Mouse (Mus musculus): ENCODE results near the gene Scai.
"Not testable (repeated sequence)": the region's sequence is repeated elsewhere in the genome, so short reads cannot be mapped to it uniquely, and the experiment has no call there.

Scai gene

GRCm38 (mm10) chr2:39190561-39191056, at the start of gene Scai:
Scai (minus strand) TSS chr2:39190734.
- DNase-seq: peak; percentile 100

DNA sequence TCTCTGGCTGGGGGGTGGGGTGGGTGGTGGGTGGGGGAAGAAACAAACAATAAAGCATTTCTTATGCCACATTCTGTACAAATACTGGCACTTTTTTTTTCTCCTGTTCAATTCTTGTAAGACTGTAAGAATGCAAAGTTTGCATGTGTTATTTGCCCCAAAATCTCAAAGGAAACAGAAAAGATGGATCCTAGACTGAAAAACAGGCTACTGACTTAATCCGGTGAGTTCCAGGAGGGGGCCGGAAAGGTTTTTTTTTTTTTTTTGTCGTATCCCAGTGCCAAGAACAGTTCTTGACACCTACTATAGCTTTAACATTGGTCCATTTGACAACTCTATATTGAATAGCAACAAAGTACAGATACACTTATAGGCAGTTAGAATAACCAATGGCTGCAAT, 36.2 kb upstream of the Scai start:
- no peak for DNase-seq

- peak; percentile 95 for DNase-seq
These were observed 35.6 kb upstream of the Scai start, which contains the start of gene Ppp6c for GRCm38 (mm10) chr2:39226019-39226640. Ppp6c (minus strand) TSS chr2:39226451.

- not testable (repeated sequence) for DNase-seq
These were observed 34.9 kb upstream of the Scai start for GRCm38 (mm10) chr2:39225331-39226018.

- DNase-seq: no peak
These were observed 34.1 kb upstream of the Scai start for GRCm38 (mm10) chr2:39224621-39225020.

GRCm38 (mm10) chr2:39220010-39220409, 29.5 kb upstream of the Scai start:
- peak; percentile 36 for DNase-seq

GRCm38 (mm10) chr2:39219034-39219433, 28.5 kb upstream of the Scai start:
- no peak for DNase-seq

DNA sequence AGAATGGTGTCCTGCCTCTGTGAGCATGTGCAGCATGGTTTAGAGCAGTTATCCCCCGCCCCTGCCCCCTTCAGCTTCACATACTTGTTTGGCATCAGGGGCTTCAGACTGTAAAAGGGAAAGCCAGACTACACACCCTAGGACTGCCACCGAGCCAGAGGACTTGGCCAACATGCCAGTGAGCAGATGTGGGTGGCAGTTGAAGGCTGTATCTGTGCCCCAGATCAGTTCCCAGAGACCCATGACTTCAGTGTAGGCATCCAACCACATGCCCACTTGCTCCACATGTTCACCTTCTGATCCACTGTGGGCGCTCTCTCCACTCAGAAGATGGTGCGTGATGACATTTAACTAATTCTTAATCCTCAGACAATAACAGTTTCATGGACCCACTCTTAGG, 26.6 kb upstream of the Scai start:
- DNase-seq: no peak

DNA sequence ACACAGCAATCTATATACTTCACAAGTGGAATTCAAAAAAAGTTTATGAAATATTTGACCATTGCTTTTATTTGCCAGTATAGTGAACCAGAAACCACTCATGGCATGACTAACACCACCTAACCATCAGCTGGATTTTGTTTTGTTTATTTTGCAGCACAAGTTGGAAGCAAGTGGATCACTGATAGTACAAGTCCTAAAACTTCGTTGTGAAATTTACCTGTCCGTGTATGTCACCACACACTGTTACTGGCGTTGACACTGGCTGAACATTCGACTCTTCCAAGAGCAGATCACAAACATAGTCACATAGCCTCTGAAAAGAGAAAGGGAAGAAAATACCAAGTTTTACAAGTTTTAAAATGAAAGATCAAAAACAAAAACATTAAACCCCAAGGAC, 20.2 kb upstream of the Scai start:
- DNase-seq: no peak

- DNase-seq: no peak
These were observed 12.8 kb upstream of the Scai start for GRCm38 (mm10) chr2:39203359-39203758.

DNA sequence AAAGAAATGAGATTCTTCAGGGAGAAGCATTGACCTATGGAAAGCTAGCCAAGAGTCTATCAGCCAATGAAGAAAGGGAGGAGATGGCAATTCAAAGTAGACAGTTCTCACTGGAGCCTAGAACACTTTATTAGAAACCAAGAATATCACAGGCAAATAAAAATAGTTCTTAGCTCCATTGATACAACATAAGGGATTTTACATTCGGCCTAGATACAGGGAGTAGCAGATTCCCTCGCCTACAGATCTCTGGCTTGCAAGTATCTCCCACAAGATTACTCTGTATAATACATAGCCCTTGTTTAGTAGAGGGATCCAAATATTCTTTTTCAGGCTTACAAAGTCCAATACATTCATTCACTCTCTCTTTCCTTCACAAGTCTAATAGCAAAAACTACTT, 4.3 kb upstream of the Scai start:
- DNase-seq: no peak

- DNase-seq: no peak
These were observed 473 bp downstream of the Scai start for GRCm38 (mm10) chr2:39189961-39190560.

- DNase-seq: no peak
These were observed 4.6 kb downstream of the Scai start for GRCm38 (mm10) chr2:39185942-39186341.

DNA sequence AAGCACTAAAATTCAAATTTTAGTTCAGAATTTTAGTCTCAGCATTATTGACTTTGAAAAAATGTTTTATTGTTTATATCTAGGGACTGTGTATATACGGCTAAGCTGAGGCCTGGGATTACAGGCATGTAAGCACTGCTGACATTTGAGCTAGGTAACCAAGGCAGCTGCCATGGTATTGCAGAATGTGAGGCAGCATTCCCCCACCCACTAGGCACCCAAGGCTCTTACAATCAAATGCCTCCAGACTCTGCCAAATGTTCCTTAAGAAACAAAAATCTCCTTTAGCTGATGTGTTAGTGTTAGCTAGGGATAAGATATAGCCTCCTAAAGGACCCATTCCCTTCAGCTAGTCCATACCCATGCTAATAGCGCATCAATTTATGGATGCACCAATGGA, 6.9 kb downstream of the Scai start:
- no peak for DNase-seq

GRCm38 (mm10) chr2:39160996-39161395, 29.5 kb downstream of the Scai start:
- no peak for DNase-seq

- DNase-seq: no peak
These were observed 32.6 kb downstream of the Scai start for GRCm38 (mm10) chr2:39157916-39158315.

DNA sequence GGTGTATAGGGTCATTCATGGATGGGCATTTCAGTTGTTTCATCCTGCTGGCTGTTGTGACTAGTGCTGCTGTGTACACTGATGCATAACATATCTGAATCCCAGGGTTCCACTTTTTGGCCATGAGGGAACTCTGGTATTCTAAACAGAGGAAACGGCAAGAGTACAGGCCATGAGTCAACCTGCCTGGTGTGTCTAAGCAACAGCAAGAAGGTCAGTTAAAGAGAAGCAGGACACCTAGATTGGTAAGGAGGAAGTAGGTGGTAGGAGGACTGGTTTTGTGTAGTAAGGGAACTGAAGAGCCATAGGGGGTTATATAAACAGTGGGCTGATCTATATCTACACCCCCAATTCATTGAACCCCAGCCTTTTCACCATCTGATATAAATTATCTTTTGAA, 33.7 kb downstream of the Scai start:
- no peak for DNase-seq

- no peak for DNase-seq
These were observed 39.6 kb downstream of the Scai start for GRCm38 (mm10) chr2:39150943-39151342.

GRCm38 (mm10) chr2:39148075-39148474, 42.5 kb downstream of the Scai start:
- DNase-seq: no peak

DNA sequence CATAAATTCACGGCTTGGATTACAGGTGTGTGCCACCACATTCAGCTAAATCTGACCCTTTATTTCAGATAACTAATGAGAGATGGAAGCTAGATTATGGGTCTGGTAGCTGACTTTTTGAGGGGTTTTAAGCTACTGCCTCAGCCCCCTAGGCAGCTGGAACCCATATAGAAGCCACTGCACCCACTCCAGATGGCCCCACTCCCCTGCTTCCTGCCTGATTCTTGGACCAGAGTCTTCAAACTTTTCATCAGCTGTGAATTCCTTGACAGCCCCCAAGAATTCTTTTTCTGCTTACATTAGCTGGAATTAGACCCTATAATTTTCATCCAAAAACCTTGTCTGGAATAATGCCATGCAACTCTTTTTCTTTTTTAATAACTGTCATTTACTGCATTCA, 44.1 kb downstream of the Scai start:
- no peak for DNase-seq

DNA sequence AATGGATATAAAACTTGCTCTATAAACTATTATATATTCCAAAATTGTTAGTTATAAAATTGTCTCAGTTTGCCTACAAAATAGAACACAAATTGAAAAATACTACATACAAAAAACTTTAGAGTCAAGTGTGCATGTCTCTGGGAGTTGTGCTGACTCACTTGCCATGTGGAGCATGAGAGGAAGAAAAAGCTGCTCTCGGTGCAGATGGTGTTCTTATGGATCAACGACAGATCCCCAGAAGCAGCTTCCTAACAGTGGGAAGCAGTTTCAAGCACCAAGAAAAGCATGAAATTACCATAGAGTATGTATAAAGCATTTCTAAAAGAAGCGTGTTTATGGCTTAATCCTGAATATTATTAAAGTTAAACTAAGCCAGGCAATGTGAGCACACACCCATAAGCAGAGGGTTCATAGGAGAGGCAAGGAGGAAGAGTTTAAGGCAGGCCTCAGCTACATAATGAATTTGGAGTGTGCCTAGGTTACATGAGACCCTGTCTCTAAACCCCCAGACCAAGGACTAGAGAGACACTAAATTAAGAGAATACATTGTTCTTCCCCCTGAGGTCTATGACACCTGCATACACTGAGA, 48.1 kb downstream of the Scai start:
- DNase-seq: no peak

GRCm38 (mm10) chr2:39140586-39141455, 49.7 kb downstream of the Scai start:
- DNase-seq: peak; percentile 47
